Mouse (Mus musculus) midbrain, embryonic 15.5 days (tissue): ENCODE results near the gene Abcc3. TPM values are rescaled to one million over a fixed set of nuclear protein-coding genes. Genes with fewer than 3 reads are reported as not detected.

Experiments used
- ATAC-seq: fragments of 200-750 bp; cut with Nextera tagmentation; replicated peaks from 2 replicates; pipeline ENCODE4 v1.8.0; 2017; ENCODE audit warnings: moderate TSS enrichment
- H3K27ac ChIP-seq: fragments of 300-500 bp; sonication (generic); 2 replicates; pipeline ENCODE4 v1.5.1; 2015; ENCODE audit warnings: mild to moderate bottlenecking, inconsistent platforms
- H3K27me3 ChIP-seq: fragments of 300-500 bp; sonication (generic); replicated peaks from 2 replicates; pipeline ENCODE4 v1.6.1; 2015; ENCODE audit warnings: inconsistent platforms
- H3K36me3 ChIP-seq: fragments of 300-500 bp; sonication (generic); replicated peaks from 2 replicates; pipeline ENCODE4 v1.6.1; 2015; ENCODE audit warnings: inconsistent platforms
- H3K4me1 ChIP-seq: fragments of 300-500 bp; sonication (generic); 2 replicates; pipeline ENCODE4 v1.6.1; 2015; ENCODE audit warnings: inconsistent platforms
- H3K4me2 ChIP-seq: fragments of 300-500 bp; sonication (generic); 2 replicates; pipeline ENCODE4 v1.6.1; 2015; ENCODE audit warnings: inconsistent platforms, mild to moderate bottlenecking, moderate library complexity
- H3K4me3 ChIP-seq: fragments of 300-500 bp; sonication (generic); 2 replicates; pipeline ENCODE4 v1.5.1; 2015; ENCODE audit warnings: mild to moderate bottlenecking, inconsistent platforms
- H3K9ac ChIP-seq: fragments of 300-500 bp; sonication (generic); 2 replicates; pipeline ENCODE4 v1.6.1; 2015; ENCODE audit warnings: mild to moderate bottlenecking, inconsistent platforms
- H3K9me3 ChIP-seq: fragments of 300-500 bp; sonication (generic); 2 replicates; pipeline ENCODE4 v1.6.1; 2016; ENCODE audit warnings: inconsistent platforms
- WGBS: fragments of 180-500 bp; shearing (Covaris S2); methylation state at CpG from one replicate; pipeline ENCODE4 v1.1.7; 2015; ENCODE audit warnings: mixed read lengths; 5-methylcytosine and 5-hydroxymethylcytosine counted together
- polyA plus RNA-seq: library from polyadenylated mRNA; unstranded; fragments of >200 nt; fragmentation: Nextera tagmentation; extraction: Ambion mirVana; gene quantifications from 2 replicates; pipeline ENCODE4 v1.2.1, GENCODE M21; 2015

Abcc3 gene
- polyA plus RNA-seq, 1 experiment from 2014 or later: 0.70 TPM

DNA sequence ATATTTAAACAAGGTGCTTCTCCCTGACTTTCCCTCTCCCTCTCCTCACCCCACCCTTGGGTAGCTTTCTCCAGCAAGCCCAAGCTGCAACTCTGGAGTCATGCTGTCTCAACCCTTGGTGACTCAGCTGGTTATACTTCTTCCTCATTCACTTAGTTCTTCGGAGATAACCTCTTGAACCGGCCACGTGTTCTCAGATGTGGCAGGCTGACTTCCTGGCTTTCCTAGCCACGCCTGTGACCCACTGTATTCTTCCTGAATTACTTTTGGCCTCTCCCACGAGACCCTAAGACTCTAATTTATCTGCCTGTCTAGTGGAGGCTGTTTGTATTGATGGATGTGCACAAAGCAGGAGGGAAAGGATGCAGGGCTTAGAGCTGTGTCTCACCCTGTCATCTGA, 22.0 kb downstream of the Abcc3 start:
- Histone ChIP-seq H3K27ac (no peak overlapping the region), H3K27me3 (no peaks in the 10 kb centered on the region), H3K4me1 (no peaks in the 10 kb centered on the region), H3K9me3 (no peaks in the 10 kb centered on the region), H3K4me2 (no peak overlapping the region), H3K9ac (no peak overlapping the region), H3K4me3 (no peak overlapping the region), H3K36me3 (no peaks in the 10 kb centered on the region)
- ATAC-seq: no peak
- 64% methylated on average over 5 of the region's 5 CpGs for WGBS

DNA sequence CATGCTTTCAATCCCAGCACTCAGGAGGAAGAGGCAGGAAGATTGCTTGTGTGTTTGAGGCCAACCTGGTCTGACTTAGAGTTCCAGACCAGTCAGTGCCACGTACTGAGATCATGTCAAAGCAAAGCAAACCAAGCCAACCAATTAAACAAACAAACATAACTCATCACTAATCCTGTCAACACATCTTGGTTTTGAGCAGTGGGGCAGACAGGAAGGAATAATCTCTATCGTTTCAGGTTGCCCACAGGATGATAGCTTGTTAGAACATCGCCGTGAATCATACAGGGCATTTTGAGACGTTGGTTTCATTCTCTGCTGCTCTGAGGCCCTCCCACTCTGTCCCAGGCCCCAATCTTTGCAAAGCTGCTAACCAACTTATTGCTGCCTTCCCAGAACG, 22.8 kb downstream of the Abcc3 start:
- no peaks in the 10 kb centered on the region for H3K4me1 ChIP-seq
- ATAC-seq: no peak

DNA sequence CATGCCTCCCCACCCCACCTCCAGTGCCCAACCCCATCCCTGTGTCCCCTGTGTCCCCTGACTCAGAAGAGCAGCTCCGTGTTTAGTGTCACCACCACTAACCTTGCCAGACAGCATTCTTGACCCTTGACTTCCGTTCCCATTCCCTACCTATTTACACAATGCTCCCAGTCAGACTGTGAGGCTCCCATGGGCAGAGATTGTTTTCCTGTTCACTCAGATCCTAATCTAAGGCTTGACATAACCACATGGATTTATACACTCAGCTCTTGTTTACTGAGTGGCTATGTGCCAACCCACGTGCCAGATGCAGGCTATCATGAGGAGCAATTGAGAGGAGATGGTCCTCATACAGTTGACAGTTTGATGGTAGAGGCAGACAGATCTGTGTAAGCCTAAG, 27.5 kb downstream of the Abcc3 start:
- no peak overlapping the region for H3K4me2 ChIP-seq
- WGBS: 83% methylated on average over 3 of the region's 3 CpGs
- no peak for ATAC-seq

More for the DNA sequence above, 22.8 kb downstream of the Abcc3 start:
- no peak overlapping the region for H3K4me2 ChIP-seq
- no peaks in the 10 kb centered on the region for H3K36me3 ChIP-seq
- no peak overlapping the region for H3K27ac ChIP-seq
- no peak overlapping the region for H3K4me3 ChIP-seq
- WGBS: 80% methylated on average over 6 of the region's 6 CpGs
- no peaks in the 10 kb centered on the region for H3K9me3 ChIP-seq
- no peaks in the 10 kb centered on the region for H3K27me3 ChIP-seq
- H3K9ac ChIP-seq: no peak overlapping the region

DNA sequence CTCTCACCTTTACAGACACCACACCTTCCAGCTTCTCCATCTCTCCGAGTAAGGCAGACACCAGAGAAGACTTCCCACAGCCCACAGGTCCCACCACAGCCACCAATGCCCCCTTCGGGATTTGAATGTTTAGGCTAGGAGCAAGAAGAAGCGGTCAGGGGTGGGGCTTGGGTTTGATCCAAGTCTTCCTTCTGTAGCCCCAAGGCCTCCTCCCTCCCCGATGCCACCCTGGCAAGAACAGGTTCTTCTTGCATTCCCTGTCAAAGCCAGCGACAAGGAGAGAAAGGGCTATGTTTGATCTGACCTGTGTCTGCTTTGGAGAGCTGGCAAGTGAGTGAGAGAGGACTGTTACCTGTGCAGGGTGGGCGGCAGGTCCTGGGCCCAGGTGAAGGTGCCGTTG, 29.1 kb downstream of the Abcc3 start:
- Histone ChIP-seq H3K4me3 (no peak overlapping the region), H3K4me1 (no peaks in the 10 kb centered on the region), H3K27me3 (no peaks in the 10 kb centered on the region), H3K36me3 (no peaks in the 10 kb centered on the region), H3K4me2 (no peak overlapping the region), H3K9ac (no peak overlapping the region), H3K9me3 (no peaks in the 10 kb centered on the region), H3K27ac (no peak overlapping the region)
- 83% methylated on average over 7 of the region's 7 CpGs for WGBS
- ATAC-seq: no peak

More for the DNA sequence above, 27.5 kb downstream of the Abcc3 start:
- Histone ChIP-seq H3K9ac (no peak overlapping the region), H3K4me3 (no peak overlapping the region), H3K27ac (no peak overlapping the region), H3K9me3 (no peaks in the 10 kb centered on the region), H3K27me3 (no peaks in the 10 kb centered on the region), H3K4me1 (no peaks in the 10 kb centered on the region), H3K36me3 (no peaks in the 10 kb centered on the region)

DNA sequence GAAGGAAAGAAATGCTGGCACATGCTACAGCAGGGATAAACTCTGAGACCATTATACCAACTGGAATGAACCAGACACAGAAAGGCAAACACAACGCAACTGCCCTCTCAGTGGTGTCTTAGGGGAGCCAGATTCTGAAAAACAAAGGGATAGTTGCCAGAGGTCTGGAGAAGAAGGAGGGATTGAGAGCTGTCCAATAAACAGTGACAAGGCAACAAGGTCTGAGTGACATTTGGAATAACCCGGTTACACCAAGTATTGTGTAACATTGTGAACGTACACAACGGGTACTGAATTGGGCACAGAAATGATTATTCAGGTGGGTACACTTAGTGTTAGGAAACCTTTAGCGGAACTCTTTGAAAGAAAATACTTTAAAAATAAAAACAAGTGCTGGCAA, 30.7 kb downstream of the Abcc3 start:
- no peak overlapping the region for H3K4me3 ChIP-seq
- H3K27ac ChIP-seq: no peak overlapping the region
- no peaks in the 10 kb centered on the region for H3K9me3 ChIP-seq
- H3K4me1 ChIP-seq: no peaks in the 10 kb centered on the region
- no peak overlapping the region for H3K9ac ChIP-seq
- H3K27me3 ChIP-seq: no peaks in the 10 kb centered on the region
- no peak for ATAC-seq
- H3K4me2 ChIP-seq: no peak overlapping the region
- no peaks in the 10 kb centered on the region for H3K36me3 ChIP-seq
- WGBS: 92% methylated on average over 5 of the region's 5 CpGs

DNA sequence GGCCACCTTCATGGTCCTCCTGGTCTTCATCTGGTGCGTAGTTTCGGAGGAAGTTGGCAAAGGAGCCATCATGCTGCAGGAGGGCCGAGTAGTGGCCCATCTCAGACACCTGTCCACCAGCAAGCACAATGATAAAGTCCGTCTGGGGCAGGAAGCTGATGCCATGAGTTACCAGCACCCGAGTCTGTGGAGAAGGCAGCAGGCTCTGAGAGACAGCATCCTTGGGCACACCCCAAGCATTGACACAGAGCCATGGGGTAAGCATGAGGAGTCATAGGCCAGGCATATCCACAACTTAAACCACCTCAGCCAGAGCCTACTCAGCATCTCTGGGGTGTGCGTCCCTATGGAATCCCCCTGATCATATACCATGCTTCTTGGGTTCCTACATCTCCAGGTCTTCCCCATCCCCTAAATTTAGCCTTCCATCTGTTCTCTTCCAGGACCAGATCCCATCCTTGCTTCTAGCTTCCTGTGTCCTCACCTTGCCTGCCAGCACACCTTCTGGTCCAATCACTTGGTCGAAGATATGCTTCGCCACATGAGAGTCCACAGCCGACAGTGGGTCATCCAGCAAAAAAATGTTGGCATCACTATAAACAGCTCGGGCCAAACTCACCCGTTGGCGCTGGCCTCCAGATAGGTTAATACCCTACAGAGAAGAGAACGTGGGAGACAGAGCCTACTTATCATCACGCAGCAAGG, 31.5 kb downstream of the Abcc3 start:
- Histone ChIP-seq H3K27ac (no peak overlapping the region), H3K36me3 (no peaks in the 10 kb centered on the region), H3K4me1 (no peaks in the 10 kb centered on the region), H3K9ac (no peak overlapping the region), H3K27me3 (no peaks in the 10 kb centered on the region), H3K4me2 (no peak overlapping the region), H3K4me3 (no peak overlapping the region), H3K9me3 (no peaks in the 10 kb centered on the region)
- ATAC-seq: no peak
- 92% methylated on average over 14 of the region's 14 CpGs for WGBS

DNA sequence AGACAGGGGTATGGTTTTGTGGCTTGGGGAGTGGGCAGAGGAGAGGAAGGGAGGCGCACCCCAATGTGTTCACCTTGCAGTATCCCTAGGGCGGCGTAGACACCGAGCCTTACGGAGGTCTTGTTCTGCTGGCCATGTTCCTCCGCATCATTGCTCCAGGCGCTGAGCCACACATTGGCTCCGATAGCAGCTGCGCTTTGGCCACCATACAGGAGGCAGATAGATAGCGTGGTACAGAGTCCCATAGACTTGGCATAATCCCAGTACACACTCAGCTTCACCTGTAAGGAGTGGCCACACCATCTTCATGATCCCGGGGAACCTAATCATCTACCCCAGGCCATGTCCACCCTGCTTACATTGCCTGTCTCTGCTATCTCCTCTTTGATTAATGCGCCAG, 33.6 kb downstream of the Abcc3 start:
- Histone ChIP-seq H3K9me3 (no peaks in the 10 kb centered on the region), H3K4me3 (no peak overlapping the region), H3K4me2 (no peak overlapping the region), H3K27ac (no peak overlapping the region), H3K36me3 (no peaks in the 10 kb centered on the region), H3K4me1 (no peaks in the 10 kb centered on the region), H3K27me3 (no peaks in the 10 kb centered on the region), H3K9ac (no peak overlapping the region)
- no peak for ATAC-seq
- 92% methylated on average over 12 of the region's 12 CpGs for WGBS

DNA sequence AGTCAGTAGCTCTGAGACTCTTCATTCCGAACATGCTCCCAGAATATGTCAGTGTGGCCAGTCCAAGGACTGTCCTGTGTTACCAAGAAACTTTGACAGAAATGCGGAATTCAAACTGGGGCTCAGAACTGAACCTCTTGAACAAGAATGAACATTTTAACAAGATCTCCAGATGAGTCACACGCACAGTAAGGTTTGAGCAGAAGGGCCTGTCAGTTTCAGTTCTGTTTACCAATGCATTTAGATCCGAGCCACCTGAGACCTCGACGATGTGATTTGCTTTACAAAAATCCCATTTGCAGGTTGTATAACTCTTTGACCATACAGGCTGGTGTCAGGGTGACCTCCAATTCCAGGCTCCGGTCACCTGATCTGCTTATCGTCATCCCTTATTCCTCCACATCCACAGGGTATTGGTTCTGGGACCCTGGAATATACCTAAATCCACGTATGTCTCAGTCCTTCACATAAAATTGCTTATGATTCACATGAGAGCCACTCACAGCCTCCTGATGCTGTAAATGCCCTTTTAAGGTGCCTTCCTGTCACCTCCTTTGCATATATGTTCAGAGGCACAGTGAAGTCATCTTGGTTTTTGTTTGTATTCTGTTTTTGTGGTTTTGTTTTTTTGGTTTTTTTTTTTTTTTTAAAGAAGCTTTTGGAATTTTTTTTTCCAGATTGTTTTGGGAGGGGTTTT, 37.1 kb downstream of the Abcc3 start:
- no peak for ATAC-seq
- no peak overlapping the region for H3K9ac ChIP-seq
- 75% methylated on average over 9 of the region's 9 CpGs for WGBS
- H3K4me3 ChIP-seq: no peak overlapping the region
- no peaks in the 10 kb centered on the region for H3K9me3 ChIP-seq
- no peaks in the 10 kb centered on the region for H3K36me3 ChIP-seq
- H3K4me2 ChIP-seq: no peak overlapping the region
- no peaks in the 10 kb centered on the region for H3K27me3 ChIP-seq
- no peaks in the 10 kb centered on the region for H3K4me1 ChIP-seq
- no peak overlapping the region for H3K27ac ChIP-seq

DNA sequence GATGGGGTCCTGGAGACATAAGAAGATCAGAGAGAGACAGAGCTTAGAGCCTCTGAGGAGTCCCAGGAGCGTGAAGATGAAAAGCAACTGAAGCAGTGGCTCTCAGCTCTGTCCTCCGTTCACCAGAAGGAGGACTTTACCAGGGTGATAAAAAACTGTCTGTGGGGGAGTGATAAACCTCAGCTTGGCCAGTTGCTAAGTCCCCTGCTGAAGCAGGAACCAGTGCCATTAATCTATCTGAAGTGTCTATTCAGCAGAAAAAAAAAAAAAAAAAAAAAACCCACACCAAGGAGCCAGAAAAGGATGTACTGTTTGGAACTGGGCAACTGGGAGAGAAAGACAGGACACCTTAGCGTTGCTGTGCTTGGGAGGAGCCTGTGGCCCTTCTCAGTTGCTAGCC, 41.7 kb downstream of the Abcc3 start:
- Histone ChIP-seq H3K27ac (no peak overlapping the region), H3K36me3 (no peaks in the 10 kb centered on the region), H3K4me2 (no peak overlapping the region), H3K27me3 (no peaks in the 10 kb centered on the region), H3K9ac (no peak overlapping the region), H3K4me3 (no peak overlapping the region), H3K4me1 (no peaks in the 10 kb centered on the region), H3K9me3 (no peaks in the 10 kb centered on the region)
- no peak for ATAC-seq
- WGBS: 32% methylated on average over 3 of the region's 3 CpGs

DNA sequence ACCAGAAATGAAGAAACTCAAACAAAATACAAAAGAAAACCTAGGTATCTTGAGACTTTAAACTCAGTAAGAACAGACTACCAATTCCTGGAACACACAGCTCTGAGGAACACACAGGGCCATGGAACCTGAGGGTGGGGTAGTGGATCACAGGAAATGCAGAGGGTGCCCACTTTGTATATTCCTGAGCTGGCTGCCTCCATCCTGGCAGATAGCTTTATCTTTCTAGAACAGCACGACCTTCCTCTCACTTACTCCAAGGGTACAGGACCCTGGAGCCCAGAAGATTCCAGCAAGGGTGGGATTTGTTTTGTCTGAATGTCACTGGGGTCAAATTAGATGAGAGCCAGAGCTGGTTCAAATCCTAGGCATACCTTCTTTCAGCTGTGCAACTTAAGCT, 42.5 kb downstream of the Abcc3 start:
- Histone ChIP-seq H3K4me2 (no peak overlapping the region), H3K4me1 (no peaks in the 10 kb centered on the region), H3K36me3 (no peaks in the 10 kb centered on the region), H3K9ac (no peak overlapping the region), H3K27ac (no peak overlapping the region), H3K4me3 (no peak overlapping the region), H3K9me3 (no peaks in the 10 kb centered on the region), H3K27me3 (no peaks in the 10 kb centered on the region)
- WGBS: 66% methylated on average over 1 of the region's 1 CpGs
- ATAC-seq: no peak

DNA sequence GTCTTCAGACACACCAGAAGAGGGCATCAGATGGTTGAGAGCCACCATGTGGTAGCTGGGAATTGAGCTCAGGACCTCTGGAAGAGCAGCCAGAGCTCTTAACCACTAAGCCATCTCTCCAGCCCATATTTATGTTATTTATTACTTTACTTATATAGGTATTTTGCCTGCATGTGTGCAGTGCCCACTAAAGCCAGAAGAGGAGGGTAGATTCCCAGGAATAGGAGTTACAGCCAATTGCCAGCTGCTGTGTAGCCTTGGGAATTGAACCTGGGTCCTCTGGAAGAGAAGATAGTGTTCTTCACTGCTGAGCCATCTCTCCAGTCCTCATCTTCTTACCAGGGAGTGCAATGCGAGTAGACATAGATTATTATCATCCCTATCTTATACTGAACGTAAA, 43.0 kb downstream of the Abcc3 start:
- Histone ChIP-seq H3K27me3 (no peaks in the 10 kb centered on the region), H3K27ac (no peak overlapping the region), H3K9me3 (no peaks in the 10 kb centered on the region), H3K4me1 (no peaks in the 10 kb centered on the region), H3K36me3 (no peaks in the 10 kb centered on the region), H3K4me3 (no peak overlapping the region), H3K4me2 (no peak overlapping the region), H3K9ac (no peak overlapping the region)
- WGBS: 91% methylated on average over 2 of the region's 2 CpGs
- no peak for ATAC-seq

DNA sequence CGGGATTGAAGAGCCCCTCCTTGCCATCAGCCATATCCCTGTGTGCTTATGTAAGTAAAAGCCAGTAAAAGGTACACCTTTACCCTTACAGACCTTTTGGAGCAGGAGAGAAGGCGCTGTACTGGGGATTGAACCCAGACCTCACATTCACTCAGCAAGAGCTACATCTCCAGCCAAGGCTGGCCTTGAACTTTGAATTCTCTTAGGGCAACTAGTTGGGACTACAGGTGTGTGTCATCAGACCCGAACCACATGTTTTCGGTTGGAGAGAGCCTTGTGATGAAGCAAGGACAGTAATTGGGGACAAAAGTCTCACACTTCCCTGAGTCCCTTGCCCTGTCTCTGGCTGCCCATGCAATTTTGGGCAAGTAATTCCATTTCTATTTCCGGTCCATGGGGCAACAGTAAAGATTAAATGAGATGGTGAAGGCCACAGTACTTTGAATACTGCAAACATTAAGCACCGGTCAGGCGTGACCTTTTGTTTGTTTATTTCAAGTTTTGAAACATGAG, 45.7 kb downstream of the Abcc3 start:
- no peak overlapping the region for H3K4me2 ChIP-seq
- H3K4me3 ChIP-seq: no peak overlapping the region
- H3K4me1 ChIP-seq: peaks cover 18% of the 10 kb centered on the region
- H3K36me3 ChIP-seq: no peaks in the 10 kb centered on the region
- H3K9me3 ChIP-seq: no peaks in the 10 kb centered on the region
- ATAC-seq: no peak
- no peaks in the 10 kb centered on the region for H3K27me3 ChIP-seq
- 87% methylated on average over 7 of the region's 7 CpGs for WGBS
- no peak overlapping the region for H3K9ac ChIP-seq
- no peak overlapping the region for H3K27ac ChIP-seq

DNA sequence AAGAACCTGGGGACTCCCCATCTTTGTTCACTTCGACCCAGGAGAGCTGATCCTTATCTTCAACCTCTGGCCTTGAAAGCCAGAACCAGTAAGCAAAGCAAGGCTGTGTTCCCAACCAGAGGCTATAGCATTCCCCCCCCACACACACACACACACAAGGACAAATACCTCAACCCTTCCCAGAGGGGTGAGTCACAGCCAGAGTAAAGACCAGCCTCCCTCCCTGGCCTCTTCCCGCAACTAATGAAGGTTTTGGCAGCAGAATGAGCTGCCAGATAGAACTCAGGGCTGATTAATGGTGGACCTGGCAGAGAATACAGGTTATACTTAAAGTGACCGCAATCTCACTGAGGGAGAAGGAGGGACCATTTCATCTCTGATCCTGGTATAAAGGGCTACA, 46.2 kb downstream of the Abcc3 start:
- Histone ChIP-seq H3K36me3 (no peaks in the 10 kb centered on the region), H3K9me3 (no peaks in the 10 kb centered on the region), H3K27me3 (no peaks in the 10 kb centered on the region), H3K4me3 (no peak overlapping the region), H3K4me1 (peaks cover 23% of the 10 kb centered on the region), H3K4me2 (no peak overlapping the region), H3K9ac (no peak overlapping the region), H3K27ac (no peak overlapping the region)
- 72% methylated on average over 3 of the region's 3 CpGs for WGBS
- no peak for ATAC-seq
